Mouse (Mus musculus) bone marrow macrophage, adult 2 months (primary cell): ENCODE data around the gene Vars2. TPM values are rescaled to one million over a fixed set of nuclear protein-coding genes. Genes with fewer than 3 reads are reported as not detected.

Source experiments
- H3K27ac ChIP-seq: 2 replicates; pipeline ENCODE4 v1.5.1; 2012; ENCODE audit warnings: low read depth, low read length; ENCODE audit not compliant: insufficient read depth
- H3K4me1 ChIP-seq: 2 replicates; pipeline ENCODE4 v1.6.1; 2012; ENCODE audit warnings: low read length; ENCODE audit not compliant: control insufficient read depth, insufficient read depth
- H3K4me3 ChIP-seq: 2 replicates; pipeline ENCODE4 v1.5.1; 2012; ENCODE audit warnings: mild to moderate bottlenecking, low read length, moderate library complexity; ENCODE audit not compliant: insufficient read depth
- CTCF ChIP-seq: IDR thresholded peaks from 2 replicates; pipeline ENCODE4 v1.5.1; 2012; ENCODE audit warnings: low read depth, mild to moderate bottlenecking, low read length, moderate library complexity
- POLR2A ChIP-seq: IDR thresholded peaks from 2 replicates; pipeline ENCODE4 v1.6.1; 2012; ENCODE audit warnings: mild to moderate bottlenecking, low read depth, low read length, borderline replicate concordance
- polyA plus RNA-seq: library from polyadenylated mRNA; stranded (reverse); fragments of >200 nt; gene quantifications from 2 replicates; pipeline ENCODE4 v1.2.4, GENCODE M21; 2012; ENCODE audit not compliant: missing spikeins, insufficient read depth, insufficient read length

The Vars2 gene
- polyA plus RNA-seq, 1 experiment, result 10.2 TPM

DNA sequence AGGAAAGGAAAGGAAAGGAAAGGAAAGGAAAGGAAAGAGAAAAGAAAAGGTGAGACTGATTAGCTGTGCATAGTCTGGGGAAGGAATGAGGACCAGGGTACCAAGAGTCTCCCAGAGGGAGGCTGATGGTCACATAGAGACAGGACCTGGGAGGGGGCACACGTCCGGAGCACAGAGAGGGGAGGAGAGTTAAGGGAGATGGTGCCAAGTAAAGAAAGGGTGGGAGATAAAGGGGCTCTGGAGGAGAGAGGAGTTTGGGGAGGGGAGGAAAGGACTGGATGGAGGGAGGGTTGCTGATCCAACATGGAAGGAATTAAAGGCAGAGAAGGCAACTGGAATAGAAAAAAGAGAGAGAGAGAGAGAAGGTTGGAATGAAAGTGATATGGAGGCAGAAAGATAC lies 35.7 kb upstream of the Vars2 start:
- Histone ChIP-seq H3K4me3 (no peak overlapping the region), H3K27ac (no peak overlapping the region)

DNA sequence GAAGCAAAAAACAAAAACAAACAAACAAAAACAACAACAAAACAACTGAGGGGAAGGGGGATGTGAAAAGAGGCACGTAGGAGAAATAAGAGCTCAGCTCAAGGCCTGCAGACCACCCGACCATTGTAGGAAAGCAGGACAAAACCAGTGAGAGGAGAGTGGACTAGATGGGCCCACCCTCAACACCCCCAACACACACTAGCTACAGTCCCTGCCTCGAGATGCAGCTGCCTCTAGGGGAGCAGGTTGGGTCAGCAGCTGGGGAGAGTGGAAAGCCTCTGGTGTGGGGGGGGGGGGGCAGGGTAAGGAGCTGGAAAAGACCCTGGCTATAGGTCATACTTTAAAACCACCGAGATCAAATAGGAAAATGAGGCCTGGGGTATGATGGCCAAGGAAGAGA lies 35.2 kb upstream of the Vars2 start:
- no peak overlapping the region for H3K4me3 ChIP-seq
- TF ChIP-seq CTCF (no peak), POLR2A (no peak)
- no peaks in the 10 kb centered on the region for H3K4me1 ChIP-seq
- no peak overlapping the region for H3K27ac ChIP-seq

More for the DNA sequence above, 35.7 kb upstream of the Vars2 start:
- TF ChIP-seq CTCF (no peak), POLR2A (no peak)
- no peaks in the 10 kb centered on the region for H3K4me1 ChIP-seq

DNA sequence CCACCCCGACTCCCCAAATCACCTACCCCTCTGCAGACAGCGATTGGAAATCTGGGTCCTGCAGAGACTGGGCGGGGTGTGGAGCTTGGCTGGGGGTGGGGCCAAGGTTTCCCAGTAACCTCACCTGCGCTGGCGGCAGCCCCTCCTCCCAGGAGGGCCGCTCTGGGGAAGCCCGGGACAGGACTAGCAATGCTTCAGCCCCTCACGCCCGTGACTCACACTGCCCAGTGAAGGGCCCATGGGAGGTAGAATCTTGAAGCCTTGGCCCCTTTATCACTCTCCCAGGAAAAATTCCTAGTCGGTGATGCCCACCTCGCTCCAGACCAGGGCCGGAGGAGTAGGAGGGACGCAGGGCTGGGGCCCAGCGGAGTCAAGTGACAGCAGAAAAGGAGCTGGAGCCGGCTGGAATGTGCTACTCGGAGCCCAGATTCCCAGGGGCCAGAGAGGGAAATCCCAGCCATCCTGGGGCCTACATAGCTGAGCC lies 34.6 kb upstream of the Vars2 start:
- no peaks in the 10 kb centered on the region for H3K4me1 ChIP-seq
- no peak overlapping the region for H3K4me3 ChIP-seq
- no peak overlapping the region for H3K27ac ChIP-seq
- no peak for TF ChIP-seq CTCF
- no peak for TF ChIP-seq POLR2A

DNA sequence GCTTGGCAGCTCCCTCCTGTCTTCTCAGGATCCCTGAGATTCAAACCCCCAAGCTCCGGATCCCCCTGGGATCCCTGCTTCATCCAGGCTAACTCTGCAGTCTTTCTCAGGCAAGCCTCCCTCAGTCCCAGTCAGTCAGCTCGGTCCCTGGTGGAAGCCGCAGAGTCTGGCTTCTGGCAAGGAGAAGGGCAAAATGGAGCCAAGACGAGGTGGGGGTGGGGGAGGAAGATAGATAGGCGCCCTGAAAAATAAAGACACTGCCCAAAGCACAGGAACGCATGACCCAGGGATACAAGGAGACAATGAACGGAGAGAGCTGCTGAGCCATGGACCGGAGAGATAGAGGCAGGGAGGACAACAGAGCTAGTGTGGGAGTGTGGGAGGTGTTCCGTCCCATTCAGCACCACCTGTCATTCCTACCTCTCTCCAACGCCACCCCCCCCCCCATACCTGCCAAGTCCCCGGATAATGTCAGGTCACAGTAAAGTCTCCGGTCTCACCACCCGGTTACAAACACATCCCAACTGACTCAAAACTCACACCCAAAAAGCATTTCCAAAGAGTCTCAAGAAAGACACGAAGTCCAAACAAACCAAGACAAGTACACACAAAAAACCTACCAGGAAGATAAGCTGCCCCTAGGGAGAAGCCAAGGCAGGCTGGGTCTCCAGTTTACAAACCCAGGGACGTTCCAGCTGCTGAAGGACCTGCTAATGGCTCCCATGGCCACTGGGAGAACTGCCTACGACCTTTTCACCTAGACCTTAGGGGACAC lies 34.0 kb upstream of the Vars2 start:
- Histone ChIP-seq H3K4me3 (no peak overlapping the region), H3K4me1 (no peaks in the 10 kb centered on the region), H3K27ac (no peak overlapping the region)
- TF ChIP-seq POLR2A (no peak), CTCF (no peak)

DNA sequence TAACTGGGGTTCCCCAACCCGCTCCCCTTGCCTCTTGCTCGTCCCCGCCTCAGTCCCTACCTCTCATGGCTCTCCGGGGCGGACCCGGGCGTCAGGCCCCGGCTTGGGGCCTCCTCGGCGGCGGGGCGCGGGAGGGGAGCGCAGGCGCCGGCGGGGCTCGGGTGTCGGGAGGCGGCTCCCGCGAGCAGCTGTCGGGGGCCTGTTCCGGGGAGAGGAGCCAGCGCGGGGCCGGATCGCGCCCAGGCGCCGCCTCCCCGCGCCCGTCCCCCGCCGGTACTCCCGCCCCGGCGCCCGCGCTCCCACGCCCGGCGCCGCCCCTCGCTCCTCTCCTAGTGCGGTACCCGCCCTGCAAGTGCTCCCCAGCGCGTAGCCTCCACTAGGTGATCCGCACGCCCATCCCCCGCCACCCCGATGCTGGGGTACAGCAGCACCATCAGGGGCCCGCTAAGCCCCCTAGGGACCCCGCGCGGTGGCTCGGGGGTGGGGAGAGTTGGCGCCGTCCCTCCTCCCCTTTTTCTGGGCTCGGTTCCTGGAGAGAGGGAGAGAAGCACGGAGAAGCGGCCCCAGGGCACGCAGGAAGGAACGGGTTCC lies 33.1 kb upstream of the Vars2 start:
- TF ChIP-seq CTCF (no peak), POLR2A (no peak)
- Histone ChIP-seq H3K4me1 (no peaks in the 10 kb centered on the region), H3K4me3 (peak overlapping the region; percentile 24), H3K27ac (no peak overlapping the region)

DNA sequence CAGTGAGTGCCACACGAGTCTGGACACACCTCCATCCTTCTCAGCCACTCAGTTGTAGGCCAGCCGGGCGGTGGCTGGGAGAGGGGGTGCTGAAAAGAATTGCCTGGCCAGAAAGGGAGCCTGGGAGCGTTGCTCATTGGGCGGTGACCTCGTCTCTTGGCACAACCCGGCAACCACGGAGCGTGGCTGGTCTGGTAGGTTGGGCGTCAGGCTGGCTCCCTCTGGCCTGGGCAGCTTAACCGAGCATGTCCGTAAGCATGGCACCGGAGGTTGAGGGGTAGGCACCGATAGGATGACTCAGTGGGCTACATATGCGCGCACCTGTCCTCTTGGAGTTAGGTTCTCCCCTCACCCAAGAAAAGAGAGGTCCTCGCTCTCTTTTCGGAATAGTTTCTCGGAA lies 32.5 kb upstream of the Vars2 start:
- Histone ChIP-seq H3K4me3 (peak overlapping the region; percentile 24; the same call in 1 of the 2 replicates), H3K4me1 (no peaks in the 10 kb centered on the region), H3K27ac (no peak overlapping the region)
- TF ChIP-seq CTCF (no peak), POLR2A (no peak)

DNA sequence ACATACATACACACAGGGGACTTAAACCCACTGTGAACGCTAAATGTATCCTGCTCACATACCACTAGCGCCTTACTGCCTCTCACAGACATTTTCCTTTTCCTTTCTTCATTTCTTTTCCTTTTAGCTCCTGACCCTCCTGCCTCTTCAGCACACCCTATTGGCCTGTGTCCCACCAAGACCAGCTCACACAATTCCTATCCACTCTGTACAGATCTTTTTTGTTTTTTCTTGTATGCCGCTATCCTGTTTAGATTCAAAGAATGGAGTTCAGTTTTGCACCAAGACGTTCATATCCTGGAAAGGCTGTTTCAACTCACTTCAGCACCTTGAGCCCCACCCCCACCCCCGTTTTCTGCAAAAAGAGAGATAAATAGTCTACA lies 31.1 kb upstream of the Vars2 start:
- Histone ChIP-seq H3K4me1 (no peaks in the 10 kb centered on the region), H3K4me3 (no peak overlapping the region), H3K27ac (no peak overlapping the region)
- TF ChIP-seq POLR2A, result no peak
- no peak for TF ChIP-seq CTCF

DNA sequence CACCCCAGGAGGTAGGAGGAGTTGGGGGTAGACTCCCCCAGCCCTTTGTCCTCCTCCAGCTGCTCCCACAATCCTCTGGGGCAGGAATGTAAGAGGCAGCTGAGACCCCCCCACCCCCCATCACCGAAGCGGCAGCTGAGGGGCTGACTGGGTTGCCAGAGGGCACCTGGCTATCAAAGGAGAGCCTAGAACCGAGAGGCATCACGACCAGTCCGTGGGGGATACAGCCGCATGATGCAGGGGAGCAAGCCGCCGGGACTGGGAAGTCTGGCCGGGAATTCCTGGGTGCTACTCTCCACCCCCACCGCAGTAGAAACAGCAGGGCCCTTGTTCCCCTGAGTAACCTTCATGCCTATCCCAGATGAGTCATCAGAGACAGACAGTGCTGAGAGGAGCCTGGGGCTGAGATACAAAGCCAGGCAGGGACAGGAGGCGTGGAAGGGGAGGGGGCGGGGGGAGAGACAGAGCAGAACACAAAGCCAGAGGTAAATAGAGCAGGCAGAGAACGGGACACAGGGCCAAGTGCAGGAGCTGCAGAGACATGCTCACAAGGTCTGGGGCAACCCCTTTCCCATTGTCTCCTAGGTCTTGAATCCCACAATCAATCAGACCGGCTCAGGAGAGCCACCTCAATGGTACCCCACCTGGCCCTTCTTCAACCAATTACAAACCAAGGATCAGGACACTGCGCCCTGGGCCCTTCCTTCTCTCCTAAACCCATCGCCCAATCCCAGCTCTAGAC lies 30.5 kb upstream of the Vars2 start:
- H3K27ac ChIP-seq, result no peak overlapping the region
- no peaks in the 10 kb centered on the region for H3K4me1 ChIP-seq
- no peak overlapping the region for H3K4me3 ChIP-seq
- TF ChIP-seq POLR2A (no peak), CTCF (no peak)

DNA sequence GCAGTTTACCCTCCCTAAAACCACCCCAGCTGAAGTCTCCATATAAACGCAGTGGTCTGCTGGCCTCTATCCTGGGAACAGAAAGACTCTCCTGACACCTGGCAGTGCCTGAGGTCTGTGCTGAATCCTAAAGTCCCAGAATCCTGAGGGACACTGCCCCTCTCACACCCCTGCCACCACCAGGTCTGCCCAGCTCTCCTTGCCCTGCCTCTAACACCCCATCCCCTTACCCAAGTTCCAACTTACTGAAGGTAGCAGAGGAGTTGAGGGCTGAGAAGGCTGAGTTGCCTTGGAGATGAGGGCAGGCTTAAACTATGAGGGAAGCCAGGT lies 30.0 kb upstream of the Vars2 start:
- H3K4me1 ChIP-seq, result no peaks in the 10 kb centered on the region
- TF ChIP-seq CTCF (no peak), POLR2A (no peak)
- H3K4me3 ChIP-seq, result no peak overlapping the region
- H3K27ac ChIP-seq, result no peak overlapping the region

DNA sequence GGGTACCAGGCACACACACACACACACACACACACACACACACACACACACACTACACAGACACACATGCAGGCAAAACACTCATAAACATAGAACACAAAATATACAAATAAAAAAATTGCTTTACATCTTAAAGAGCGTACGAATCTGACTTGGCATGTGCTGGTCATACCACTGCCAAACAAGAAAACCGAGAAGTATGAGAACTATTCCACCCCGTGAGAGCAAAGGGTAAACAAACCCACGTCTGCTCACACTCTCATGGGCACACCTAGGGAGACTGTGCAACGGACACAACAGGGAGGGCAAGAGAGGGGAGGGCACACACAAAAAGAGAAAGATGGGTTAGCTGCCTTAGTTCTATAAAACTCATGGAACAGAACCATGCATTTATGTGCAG lies 29.3 kb upstream of the Vars2 start:
- H3K27ac ChIP-seq, result no peak overlapping the region
- no peak overlapping the region for H3K4me3 ChIP-seq
- TF ChIP-seq CTCF (no peak), POLR2A (no peak)
- H3K4me1 ChIP-seq, result no peaks in the 10 kb centered on the region
